Mouse (Mus musculus): ENCODE measurements around the gene Rhog. TPM values are rescaled to one million over a fixed set of nuclear protein-coding genes. Genes with fewer than 3 reads are reported as not detected.
A peak's percentile ranks its signal among the peaks of the same experiment; 100 is the strongest.

The Rhog gene
- total and polyA plus RNA-seq, 3 experiments = 12.2 to 118 (median 22.7) TPM

DNA sequence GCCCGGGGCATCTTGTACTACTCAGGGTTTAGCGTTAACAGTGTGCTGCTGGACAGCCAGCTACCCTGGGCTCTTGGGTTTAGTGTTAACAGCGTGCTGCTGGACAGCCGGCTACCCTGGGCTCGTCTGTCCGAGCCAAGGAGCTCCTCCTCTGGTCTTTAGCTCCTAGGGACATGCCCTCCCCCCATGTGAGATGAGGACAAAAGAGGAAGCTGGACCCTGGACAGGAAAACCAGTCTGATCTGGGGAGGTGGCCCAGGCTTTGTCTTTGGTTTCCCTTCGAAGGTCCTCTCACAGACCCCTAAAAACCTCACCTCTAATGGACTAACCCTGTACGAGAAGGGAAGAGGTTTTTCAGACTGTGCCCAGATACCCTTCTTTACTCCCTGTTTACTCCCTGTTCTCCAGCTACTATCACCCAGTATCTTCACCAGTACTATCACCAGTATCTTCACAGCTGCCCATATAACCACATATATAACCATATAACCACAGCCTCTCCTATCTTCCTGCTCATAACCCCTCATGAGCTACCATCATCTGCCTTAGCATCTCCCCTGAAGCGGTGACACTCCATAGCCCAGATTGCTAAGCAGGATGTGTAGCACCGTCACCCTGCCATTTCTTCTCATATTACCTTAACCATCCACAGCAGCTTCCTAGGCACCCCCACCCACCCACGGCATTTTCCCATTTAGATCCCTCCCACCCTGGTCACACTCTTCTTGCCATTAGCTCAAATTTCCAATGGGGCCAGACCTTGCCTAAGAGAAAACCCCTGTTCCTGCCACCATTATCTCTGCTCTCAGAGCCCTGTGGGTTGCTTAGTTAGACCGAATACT, 8.7 kb downstream of the Rhog start:
- no peaks in the 10 kb centered on the region for H3K9me3 ChIP-seq (replicated peaks; ENCODE audit: low read length)
- no peak overlapping the region for H3K27ac ChIP-seq (ENCODE audit: insufficient read depth, low read depth)
- H3K9ac ChIP-seq (ENCODE audit: insufficient read depth, low read depth) = peak overlapping the region; percentile 94; the same call in 1 of the 2 replicates
- in situ Hi-C loops (cut with MboI; ENCODE audit: low pct_ligation_motif_present, low pct_unique_long_range_greater_than_20kb, low sequenced_read_pairs) = no loop called here
- no peaks in the 10 kb centered on the region for H3K27me3 ChIP-seq (replicated peaks)
- no peak for DNase-seq (ENCODE audit: extremely low read depth)
- no peak for TF ChIP-seq EP300 (IDR thresholded peaks at IDR 0.05; ENCODE audit: low read length)
- no peak for TF ChIP-seq NRF1 (IDR thresholded peaks at IDR 0.05; ENCODE audit: low read depth, low read length)
- 0 out of 2 replicates have a peak, but pooled peaks have one; percentile 12 for TF ChIP-seq UBTF (IDR thresholded peaks at IDR 0.05; ENCODE audit: low read depth, low read length)
- H3K4me3 ChIP-seq (replicated peaks in 1 of 3; ENCODE audit: low read depth in 2 of 3, low read length in 2 of 3, poor library complexity in 1 of 3) = peak overlapping the region in 2 of 3 experiments; percentile 27 to 74
- peaks cover 50% of the 10 kb centered on the region for H3K79me2 ChIP-seq (replicated peaks; ENCODE audit: control insufficient read depth, extremely low read depth, insufficient read depth, poor library complexity, severe bottlenecking)
- dilution Hi-C loops (cut with MboI; ENCODE audit: extremely low pct_ligation_motif_present, extremely low pct_unique_long_range_greater_than_20kb, low sequenced_read_pairs) = no loop called here
- H3K36me3 ChIP-seq (replicated peaks in 1 of 2; ENCODE audit: control insufficient read depth in 1 of 2, insufficient read depth in 1 of 2, low read length in 1 of 2) = peaks cover 14 to 28% of the 10 kb centered on the region in 2 experiments
- peaks cover 38 to 65% of the 10 kb centered on the region in 2 experiments for H3K4me1 ChIP-seq (ENCODE audit: control insufficient read depth in 1 of 2, insufficient read depth in 2 of 2)
- peak overlapping the region; percentile 81 for H3K4me2 ChIP-seq (ENCODE audit: insufficient read depth, low read depth, poor library complexity, severe bottlenecking)

DNA sequence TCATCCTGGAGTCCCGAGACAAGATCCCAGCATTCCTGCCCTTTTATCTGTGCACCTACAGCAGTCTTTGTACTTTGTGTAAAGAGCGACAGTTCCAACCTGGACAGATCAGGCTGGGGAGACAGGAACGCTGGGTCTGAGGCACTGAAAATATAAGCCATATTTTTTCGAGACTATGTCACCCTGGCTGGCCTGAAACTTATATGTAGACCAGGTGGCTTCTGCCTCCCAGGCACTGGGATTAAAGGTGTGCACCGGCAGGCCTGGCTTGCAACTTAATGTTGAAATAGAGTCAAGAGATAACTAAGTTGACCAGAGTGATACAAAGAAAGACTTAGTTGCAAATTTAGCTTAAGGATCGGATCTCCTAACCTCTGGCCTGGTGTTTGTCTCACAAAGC, 9.6 kb downstream of the Rhog start:
- H3K9ac ChIP-seq (ENCODE audit: insufficient read depth, low read depth) = no peak overlapping the region
- H3K4me2 ChIP-seq (ENCODE audit: insufficient read depth, low read depth, poor library complexity, severe bottlenecking) = peak overlapping the region; percentile 81
- DNase-seq (ENCODE audit: extremely low read depth) = no peak
- H3K4me1 ChIP-seq (ENCODE audit: control insufficient read depth in 1 of 2, insufficient read depth in 2 of 2) = peaks cover 41 to 69% of the 10 kb centered on the region in 2 experiments
- no peak overlapping the region for H3K27ac ChIP-seq (ENCODE audit: insufficient read depth, low read depth)
- dilution Hi-C loops (cut with MboI; ENCODE audit: extremely low pct_ligation_motif_present, extremely low pct_unique_long_range_greater_than_20kb, low sequenced_read_pairs) (no loop called here), in situ Hi-C loops (cut with MboI; ENCODE audit: low pct_ligation_motif_present, low pct_unique_long_range_greater_than_20kb, low sequenced_read_pairs) (no loop called here)
- H3K4me3 ChIP-seq (replicated peaks in 1 of 3; ENCODE audit: low read depth in 2 of 3, low read length in 2 of 3, poor library complexity in 1 of 3) = no peak overlapping the region
- TF ChIP-seq MXI1 (IDR thresholded peaks at IDR 0.05; ENCODE audit: low read depth, low read length) (0 out of 2 replicates have a peak, but pooled peaks have one; percentile 4), TCF12 (IDR thresholded peaks at IDR 0.05; ENCODE audit: low read depth, low read length) (no peak)
- H3K36me3 ChIP-seq (replicated peaks in 1 of 2; ENCODE audit: control insufficient read depth in 1 of 2, insufficient read depth in 1 of 2, low read length in 1 of 2) = peaks cover 18 to 36% of the 10 kb centered on the region in 2 experiments
- no peaks in the 10 kb centered on the region for H3K27me3 ChIP-seq (replicated peaks)
- H3K79me2 ChIP-seq (replicated peaks; ENCODE audit: control insufficient read depth, extremely low read depth, insufficient read depth, poor library complexity, severe bottlenecking) = peaks cover 50% of the 10 kb centered on the region
- H3K9me3 ChIP-seq (replicated peaks; ENCODE audit: low read length) = no peaks in the 10 kb centered on the region

- in situ Hi-C loops (cut with MboI; ENCODE audit: low pct_ligation_motif_present, low pct_unique_long_range_greater_than_20kb, low sequenced_read_pairs) (no loop called here), dilution Hi-C loops (cut with MboI; ENCODE audit: extremely low pct_ligation_motif_present, extremely low pct_unique_long_range_greater_than_20kb, low sequenced_read_pairs) (no loop called here)
- Histone ChIP-seq H3K9me3 (replicated peaks; ENCODE audit: low read length) (no peaks in the 10 kb centered on the region), H3K36me3 (replicated peaks in 1 of 2; ENCODE audit: control insufficient read depth in 1 of 2, insufficient read depth in 1 of 2, low read length in 1 of 2) (peaks cover 23 to 40% of the 10 kb centered on the region in 2 experiments), H3K79me2 (replicated peaks; ENCODE audit: control insufficient read depth, extremely low read depth, insufficient read depth, poor library complexity, severe bottlenecking) (peaks cover 52% of the 10 kb centered on the region), H3K4me2 (ENCODE audit: insufficient read depth, low read depth, poor library complexity, severe bottlenecking) (peak overlapping the region; percentile 81), H3K4me3 (replicated peaks in 1 of 3; ENCODE audit: low read depth in 2 of 3, low read length in 2 of 3, poor library complexity in 1 of 3) (no peak overlapping the region), H3K27me3 (replicated peaks) (no peaks in the 10 kb centered on the region), H3K4me1 (ENCODE audit: control insufficient read depth in 1 of 2, insufficient read depth in 2 of 2) (peaks cover 41 to 66% of the 10 kb centered on the region in 2 experiments), H3K27ac (ENCODE audit: insufficient read depth, low read depth) (no peak overlapping the region), H3K9ac (ENCODE audit: insufficient read depth, low read depth) (no peak overlapping the region)
- TF ChIP-seq CHD2 (IDR thresholded peaks at IDR 0.05; ENCODE audit: low read length) = peak; percentile 53; the same call in 1 of the 2 replicates
- no peak for TF ChIP-seq KAT2A (IDR thresholded peaks at IDR 0.05; ENCODE audit: insufficient replicate concordance, low read length)
- DNase-seq (ENCODE audit: extremely low read depth) = no peak
These were observed 10.1 kb downstream of the Rhog start for GRCm38 (mm10) chr7:102245775-102246174.

Data from CH12.LX (cell line).